Mouse (Mus musculus): ENCODE results near the gene Gm5773.
"Not testable (repeated sequence)": the region's sequence is repeated elsewhere in the genome, so short reads cannot be mapped to it uniquely, and the experiment has no call there.

Gene Gm5773

GRCm38 (mm10) chr3:93772700-93773099 is at the start of gene Gm5773:
Gm5773 (plus strand) TSS chr3:93773000.
- not testable (repeated sequence) for DNase-seq (ENCODE audit: low read depth)

- not testable (repeated sequence) for DNase-seq (ENCODE audit: low read depth)
These were observed 27.3 kb upstream of the Gm5773 start for GRCm38 (mm10) chr3:93745475-93745874.

- not testable (repeated sequence) for DNase-seq (ENCODE audit: low read depth)
These were observed 18.8 kb upstream of the Gm5773 start for GRCm38 (mm10) chr3:93754022-93754421.

GRCm38 (mm10) chr3:93796098-93796497 is 23.3 kb downstream of the Gm5773 start, which contains the start of gene Tdpoz4:
Tdpoz4 (plus strand) TSS chr3:93796398.
- DNase-seq (ENCODE audit: low read depth), result not testable (repeated sequence)

GRCm38 (mm10) chr3:93813341-93813740 is 40.5 kb downstream of the Gm5773 start:
- not testable (repeated sequence) for DNase-seq (ENCODE audit: low read depth)

Data from c-Kit-positive CD71-positive TER-119-negative erythroid progenitor cells, embryonic 14.5 days (primary cell).